Mouse (Mus musculus): ENCODE measurements at regions not wholly inside any gene's neighbourhood (a gene's known extent, or its start where the extent isn't known, plus 50 kb on each side); places are given as distances from the start of the nearest gene placed in this dataset.

- DNase-seq (ENCODE audit: low spot score), result no peak
- intact Hi-C loops (cut with DNase I), result no loop called here
Observed at GRCm38 (mm10) chrX:10911127-10912061, 196.6 kb downstream of the Mid1ip1 start.

All from heart, postnatal 25 days (tissue).